Mouse (Mus musculus) heart, adult 2 months (tissue): ENCODE results near the gene Isca2. TPM values are rescaled to one million over a fixed set of nuclear protein-coding genes. Genes with fewer than 3 reads are reported as not detected.
A peak's percentile ranks its signal among the peaks of the same experiment; 100 is the strongest.

Experiments used
- DNase-seq, 2 experiments: peaks; one replicate each; pipeline ENCODE4 v3.0.0; 2021
- H3K27ac ChIP-seq: fragments of 200-600 bp; 2 replicates; pipeline ENCODE4 v1.8.1; 2022
- H3K27me3 ChIP-seq: fragments of 200-500 bp; 2 replicates; pipeline ENCODE4 v1.6.1; 2012; ENCODE audit warnings: mild to moderate bottlenecking, low read length, inconsistent platforms, mixed read lengths; ENCODE audit not compliant: control insufficient read depth, insufficient read depth
- H3K36me3 ChIP-seq: fragments of 200-500 bp; 2 replicates; pipeline ENCODE4 v1.6.1; 2012; ENCODE audit warnings: low read length, inconsistent platforms; ENCODE audit not compliant: control insufficient read depth, insufficient read depth
- H3K4me1 ChIP-seq: fragments of 200-500 bp; 2 replicates; pipeline ENCODE4 v1.6.1; 2011; ENCODE audit warnings: low read length; ENCODE audit not compliant: control insufficient read depth, insufficient read depth
- H3K4me3 ChIP-seq: fragments of 200-600 bp; 2 replicates; pipeline ENCODE4 v1.8.1; 2022
- H3K79me2 ChIP-seq: fragments of 200-500 bp; replicated peaks from 2 replicates; pipeline ENCODE4 v1.6.1; 2012; ENCODE audit warnings: mild to moderate bottlenecking, inconsistent platforms, low read length, moderate library complexity, mixed read lengths; ENCODE audit not compliant: control insufficient read depth, insufficient read depth
- H3K9ac ChIP-seq: fragments of 200-500 bp; 2 replicates; pipeline ENCODE4 v1.6.1; 2012; ENCODE audit warnings: low read depth, mild to moderate bottlenecking, control low read depth, inconsistent platforms, low read length, mixed read lengths
- CTCF ChIP-seq: fragments of 200-600 bp; IDR thresholded peaks from 2 replicates; pipeline ENCODE4 v1.8.1; 2022; ENCODE audit warnings: antibody characterized with exemption, mild to moderate bottlenecking, moderate library complexity
- EP300 ChIP-seq: fragments of 200-500 bp; IDR thresholded peaks from 2 replicates; pipeline ENCODE4 v1.6.1; 2011; ENCODE audit warnings: low read depth, low read length, control low read depth; ENCODE audit not compliant: insufficient read depth
- POLR2A ChIP-seq: fragments of 200-500 bp; IDR thresholded peaks from 2 replicates; pipeline ENCODE4 v1.6.1; 2011; ENCODE audit warnings: mild to moderate bottlenecking, low read depth, low read length, control low read depth; ENCODE audit not compliant: insufficient read depth
- WGBS: fragments of 180-500 bp; shearing (Covaris S2); methylation state at CpG from one replicate; pipeline ENCODE4 v1.1.7; 2018; 5-methylcytosine and 5-hydroxymethylcytosine counted together
- intact Hi-C: fragments of 180-260 bp; cut with DNase I; formaldehyde crosslinking; loops from one replicate; pipeline ENCODE4 v1.15.1; 2025
- polyA plus RNA-seq: library from polyadenylated mRNA; depleted of rRNA; stranded (reverse); fragments of >200 nt; gene quantifications from 2 replicates; pipeline ENCODE4 v1.2.3, GENCODE M21; 2012
- total RNA-seq, 2 experiments: library from RNA; stranded (reverse); gene quantifications; 2 replicates each; pipeline ENCODE4 v1.2.3; 2021

The Isca2 gene
- total and polyA plus RNA-seq, 3 experiments = 87.1 to 91.0 (median 90.3) TPM

DNA sequence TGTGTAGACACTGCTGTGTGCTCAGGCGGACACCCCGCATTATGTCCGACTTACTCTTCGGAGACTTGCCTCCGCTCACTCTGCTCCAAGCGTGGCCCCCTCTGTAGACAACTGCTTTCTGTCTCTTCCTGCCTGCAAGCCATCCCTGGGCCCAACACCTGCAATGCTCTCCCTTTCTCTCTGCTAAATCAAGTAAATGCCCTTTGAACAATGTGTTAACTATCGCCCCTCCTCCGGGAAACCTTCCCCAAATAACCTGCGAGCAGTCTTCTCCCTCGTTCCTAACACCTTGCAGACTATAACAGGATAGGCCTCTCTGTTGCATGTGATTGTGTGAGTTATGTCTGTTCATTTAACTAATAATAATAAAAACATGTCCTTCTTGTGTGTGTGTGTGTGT, 29.6 kb upstream of the Isca2 start:
- DNase-seq = no peak
- intact Hi-C loops = no loop called here
- Histone ChIP-seq H3K4me3 (no peak overlapping the region), H3K27ac (no peak overlapping the region), H3K36me3 (no peaks in the 10 kb centered on the region), H3K9ac (no peak overlapping the region), H3K27me3 (no peaks in the 10 kb centered on the region), H3K79me2 (no peaks in the 10 kb centered on the region), H3K4me1 (no peaks in the 10 kb centered on the region)
- TF ChIP-seq POLR2A (no peak), EP300 (no peak), CTCF (no peak)
- 86% methylated on average over 10 of the region's 10 CpGs for WGBS

DNA sequence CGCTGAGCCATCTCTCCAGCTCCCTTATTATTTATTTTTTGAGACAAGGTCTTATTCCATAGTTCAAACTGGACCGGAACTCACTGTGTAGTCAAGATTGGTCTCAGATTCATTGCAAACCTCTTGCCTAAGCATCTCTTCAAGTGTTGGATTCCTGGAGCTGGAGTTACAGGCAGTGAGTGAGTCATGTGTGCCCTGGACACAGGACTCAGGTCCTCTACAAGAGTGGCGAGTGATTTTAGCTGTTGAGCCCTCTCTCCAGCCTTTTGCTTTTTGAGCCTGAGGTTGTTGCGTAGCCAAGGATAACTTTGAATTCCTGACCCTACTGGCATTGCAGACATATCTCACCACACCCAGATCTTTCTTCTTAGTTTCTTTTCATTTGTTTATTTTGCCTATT, 27.4 kb upstream of the Isca2 start:
- Histone ChIP-seq H3K27ac (no peak overlapping the region), H3K27me3 (no peaks in the 10 kb centered on the region), H3K79me2 (no peaks in the 10 kb centered on the region), H3K4me1 (no peaks in the 10 kb centered on the region), H3K36me3 (no peaks in the 10 kb centered on the region), H3K9ac (no peak overlapping the region), H3K4me3 (no peak overlapping the region)
- intact Hi-C loops = no loop called here
- DNase-seq = no peak
- 53% methylated on average over 4 of the region's 4 CpGs for WGBS
- no peak for TF ChIP-seq EP300
- TF ChIP-seq CTCF = no peak
- TF ChIP-seq POLR2A = no peak

DNA sequence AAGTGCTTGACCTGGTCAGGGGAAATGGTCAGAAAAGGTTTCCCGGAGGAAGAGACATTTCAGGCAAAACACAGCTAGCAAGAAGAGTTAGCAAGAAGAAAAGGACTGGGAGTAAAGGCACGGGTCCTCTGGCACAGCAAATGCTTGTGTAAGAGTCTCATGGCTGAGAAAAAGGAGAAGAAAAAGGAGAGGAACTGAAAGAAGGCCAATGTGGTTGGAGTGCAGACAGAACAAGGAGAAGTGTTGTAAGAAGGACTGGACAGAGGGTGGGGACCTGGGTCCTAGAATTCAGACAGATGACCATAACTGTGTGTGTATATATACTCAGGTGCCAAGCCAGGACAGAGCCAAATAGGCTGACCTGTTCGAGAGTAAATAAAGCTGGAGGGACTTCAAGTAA, 24.9 kb upstream of the Isca2 start:
- TF ChIP-seq CTCF (no peak), POLR2A (no peak), EP300 (no peak)
- Histone ChIP-seq H3K9ac (no peak overlapping the region), H3K36me3 (no peaks in the 10 kb centered on the region), H3K4me3 (no peak overlapping the region), H3K27me3 (no peaks in the 10 kb centered on the region), H3K27ac (no peak overlapping the region), H3K4me1 (no peaks in the 10 kb centered on the region; the same call in 1 of the 2 replicates), H3K79me2 (no peaks in the 10 kb centered on the region)
- no peak for DNase-seq
- intact Hi-C loops = no loop called here
- 53% methylated on average over 3 of the region's 3 CpGs for WGBS

DNA sequence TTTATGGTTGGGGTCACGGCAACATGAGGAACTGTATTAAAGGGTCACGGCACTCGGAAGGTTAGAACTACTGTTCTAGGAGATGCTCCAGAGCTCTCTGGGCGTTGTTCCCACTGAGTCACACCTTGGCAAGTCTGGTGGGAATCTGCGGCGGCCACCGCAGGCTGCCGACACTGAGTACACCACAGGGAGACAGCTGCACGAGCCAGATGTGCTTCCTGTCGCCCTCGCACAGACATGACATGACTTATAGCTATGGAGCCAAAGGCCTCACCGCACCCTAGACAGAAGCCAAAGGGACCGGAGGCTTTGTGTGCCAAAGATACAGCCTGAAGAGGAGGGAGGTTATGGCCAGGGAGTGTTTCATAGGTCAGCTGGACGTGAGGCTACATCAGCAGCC, 22.4 kb upstream of the Isca2 start:
- H3K36me3 ChIP-seq = no peaks in the 10 kb centered on the region
- WGBS = 42% methylated on average over 14 of the region's 14 CpGs
- H3K9ac ChIP-seq = no peak overlapping the region
- H3K79me2 ChIP-seq = no peaks in the 10 kb centered on the region
- no peak overlapping the region for H3K4me3 ChIP-seq
- H3K27ac ChIP-seq = no peak overlapping the region
- H3K4me1 ChIP-seq = no peaks in the 10 kb centered on the region; the same call in 1 of the 2 replicates
- DNase-seq = peak; percentile 60 to 61
- TF ChIP-seq CTCF = no peak
- TF ChIP-seq POLR2A = no peak
- TF ChIP-seq EP300 = no peak
- intact Hi-C loops = no loop called here
- H3K27me3 ChIP-seq = no peaks in the 10 kb centered on the region

DNA sequence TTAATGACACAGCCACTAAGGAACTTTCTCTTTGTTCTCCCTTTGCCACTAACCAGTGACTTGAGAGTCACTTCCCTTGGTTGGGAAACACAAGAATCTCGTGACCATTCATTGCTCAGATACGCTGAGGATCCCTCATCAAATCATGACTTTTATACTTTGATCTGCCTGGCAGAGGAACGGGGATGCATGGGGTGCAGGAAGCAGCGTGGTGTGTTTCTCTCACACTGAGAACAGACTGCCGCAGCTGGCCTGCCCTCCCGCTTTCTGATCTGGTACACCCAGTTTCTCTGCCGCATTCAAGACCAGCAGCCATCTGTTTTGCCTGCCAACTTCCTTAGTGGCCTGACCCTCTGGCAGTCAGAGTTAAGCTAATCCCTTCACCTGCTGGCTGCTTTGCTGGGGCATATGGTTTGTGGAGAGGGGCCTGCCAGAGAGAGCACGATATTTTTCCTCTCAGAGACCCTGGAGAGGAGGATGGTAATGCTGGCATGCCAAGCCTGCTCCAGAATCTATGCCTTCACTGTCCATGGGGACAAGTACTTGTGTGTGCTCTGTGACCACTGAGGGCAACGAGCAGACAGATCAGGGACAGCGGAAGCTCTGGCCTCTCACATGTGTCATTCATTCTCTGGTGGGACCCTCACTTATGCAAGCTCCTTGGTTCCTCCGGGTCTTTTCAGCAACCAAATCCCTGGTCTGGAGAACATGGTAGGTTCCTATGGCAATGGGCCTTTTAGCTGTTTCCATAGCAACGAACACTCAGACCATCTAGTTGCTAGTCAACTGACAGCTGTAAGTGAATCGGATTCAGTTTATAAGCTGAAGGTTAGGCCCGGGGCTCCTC, 20.7 kb upstream of the Isca2 start:
- Histone ChIP-seq H3K4me1 (no peaks in the 10 kb centered on the region; the same call in 1 of the 2 replicates), H3K27me3 (no peaks in the 10 kb centered on the region), H3K79me2 (no peaks in the 10 kb centered on the region), H3K36me3 (no peaks in the 10 kb centered on the region), H3K4me3 (no peak overlapping the region), H3K27ac (no peak overlapping the region), H3K9ac (no peak overlapping the region)
- intact Hi-C loops = no loop called here
- peak in 1 of 2 experiments; percentile 39 for DNase-seq
- 46% methylated on average over 14 of the region's 14 CpGs for WGBS
- TF ChIP-seq CTCF = no peak
- no peak for TF ChIP-seq EP300
- no peak for TF ChIP-seq POLR2A

DNA sequence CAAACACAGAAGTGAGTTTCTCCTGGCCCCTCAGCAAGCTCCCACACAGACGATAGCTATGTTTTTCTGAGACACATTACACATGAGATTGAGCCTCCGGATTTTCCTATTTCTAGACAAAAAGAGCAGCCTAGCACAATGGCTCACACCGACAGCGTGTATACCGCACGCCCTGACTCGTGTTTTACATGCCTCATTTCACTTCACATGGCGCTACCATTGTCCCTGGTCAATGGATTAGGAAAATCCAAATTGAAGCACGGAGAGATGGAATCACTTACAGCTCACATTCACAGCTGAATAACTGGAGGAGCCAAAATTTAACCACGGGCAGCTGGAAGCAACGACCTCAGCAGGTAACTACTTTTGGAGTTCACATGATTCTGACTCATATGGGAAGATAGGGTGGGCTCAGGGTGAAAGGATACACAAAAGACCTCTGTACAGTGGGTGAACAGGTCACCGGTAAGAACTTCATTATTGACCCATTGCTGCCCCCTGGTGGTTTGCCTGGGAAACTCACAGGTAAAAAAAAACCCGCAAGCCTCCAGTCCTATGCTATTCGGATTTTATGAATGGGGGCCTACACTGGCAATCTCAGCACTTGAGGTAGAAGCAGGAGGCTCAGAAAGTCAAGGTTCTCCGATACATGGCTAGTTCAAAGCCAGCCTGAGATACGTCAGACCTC, 17.9 kb upstream of the Isca2 start:
- 67% methylated on average over 16 of the region's 16 CpGs for WGBS
- intact Hi-C loops = loop anchor here (1.0 to 5.0 kb wide), 2 partner anchors 83 to 101 kb away; no protein-coding TSS in a partner anchor
- Histone ChIP-seq H3K36me3 (no peaks in the 10 kb centered on the region), H3K4me3 (no peak overlapping the region), H3K27me3 (no peaks in the 10 kb centered on the region), H3K9ac (no peak overlapping the region), H3K79me2 (no peaks in the 10 kb centered on the region), H3K27ac (no peak overlapping the region), H3K4me1 (no peaks in the 10 kb centered on the region; the same call in 1 of the 2 replicates)
- no peak for TF ChIP-seq EP300
- no peak for TF ChIP-seq POLR2A
- TF ChIP-seq CTCF = peak; percentile 82
- DNase-seq = peak; percentile 38 to 74
